Mouse (Mus musculus) embryonic facial prominence, embryonic 15.5 days (tissue): ENCODE results near the gene Mical3. TPM values are rescaled to one million over a fixed set of nuclear protein-coding genes. Genes with fewer than 3 reads are reported as not detected.

Experiments used
- ATAC-seq: fragments of 200-750 bp; cut with Nextera tagmentation; 2 replicates; pipeline ENCODE4 v1.8.0; 2017; ENCODE audit warnings: low read depth, moderate TSS enrichment; ENCODE audit not compliant: insufficient number of reproducible peaks, low FRiP score, low TSS enrichment
- H3K27ac ChIP-seq: fragments of 300-500 bp; sonication (generic); replicated peaks from 2 replicates; pipeline ENCODE4 v1.5.1; 2015; ENCODE audit warnings: mild to moderate bottlenecking, inconsistent platforms
- H3K27me3 ChIP-seq: fragments of 300-500 bp; sonication (generic); 2 replicates; pipeline ENCODE4 v1.6.1; 2015; ENCODE audit warnings: inconsistent platforms
- H3K36me3 ChIP-seq: fragments of 300-500 bp; sonication (generic); 2 replicates; pipeline ENCODE4 v1.6.1; 2015; ENCODE audit warnings: mild to moderate bottlenecking, inconsistent platforms
- H3K4me1 ChIP-seq: fragments of 300-500 bp; sonication (generic); 2 replicates; pipeline ENCODE4 v1.6.1; 2015; ENCODE audit warnings: inconsistent platforms
- H3K4me2 ChIP-seq: fragments of 300-500 bp; sonication (generic); replicated peaks from 2 replicates; pipeline ENCODE4 v1.6.1; 2015; ENCODE audit warnings: mild to moderate bottlenecking, inconsistent platforms
- H3K4me3 ChIP-seq: fragments of 300-500 bp; sonication (generic); replicated peaks from 2 replicates; pipeline ENCODE4 v1.5.1; 2015; ENCODE audit warnings: mild to moderate bottlenecking, inconsistent platforms
- H3K9ac ChIP-seq: fragments of 300-500 bp; sonication (generic); 2 replicates; pipeline ENCODE4 v1.6.1; 2015; ENCODE audit warnings: inconsistent platforms
- H3K9me3 ChIP-seq: fragments of 300-500 bp; sonication (generic); replicated peaks from 2 replicates; pipeline ENCODE4 v1.6.1; 2016; ENCODE audit warnings: inconsistent platforms
- WGBS: fragments of 180-500 bp; shearing (Covaris S2); methylation state at CpG from one replicate; pipeline ENCODE4 v1.1.7; 2015; 5-methylcytosine and 5-hydroxymethylcytosine counted together
- polyA plus RNA-seq: library from polyadenylated mRNA; unstranded; fragments of >200 nt; fragmentation: Nextera tagmentation; extraction: Ambion mirVana; gene quantifications from 2 replicates; pipeline ENCODE4 v1.2.1, GENCODE M21; 2015

The Mical3 gene
- 11.5 and 14.1 TPM in 2 replicates for polyA plus RNA-seq

DNA sequence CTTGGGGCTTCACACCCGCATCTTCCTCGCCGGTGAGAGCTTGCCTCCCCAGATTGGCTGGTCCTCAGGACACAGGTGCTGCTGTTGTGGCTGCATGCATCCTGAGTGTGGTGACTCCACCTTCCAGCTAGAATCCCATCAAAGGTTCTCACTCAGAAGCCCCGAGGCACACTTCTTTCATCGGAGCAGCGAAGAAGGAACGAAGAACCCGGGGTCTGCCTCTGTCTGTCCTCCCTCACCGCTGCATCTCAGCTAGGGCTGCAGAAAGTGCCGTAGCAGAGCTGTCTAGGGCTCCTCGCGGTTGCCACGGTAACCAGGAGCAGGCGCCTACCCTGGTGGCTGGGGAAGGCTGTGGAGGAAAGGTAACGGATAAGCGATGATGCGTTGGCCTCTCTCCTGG lies at the start of gene Mical3:
TSS of gene Mical3 (minus strand) at position 227 of the 400 bp plus-strand sequence.
- Histone ChIP-seq H3K27ac (peak within 1 kb of the TSS; percentile 51; the same call in 1 of the 2 replicates), H3K9me3 (no peaks in the 10 kb centered on the region), H3K9ac (peak within 1 kb of the TSS; percentile 18; the same call in 1 of the 2 replicates), H3K4me1 (peaks cover 17% of the 10 kb centered on the region), H3K4me3 (peak within 1 kb of the TSS; percentile 43), H3K27me3 (peaks cover 21% of the 10 kb centered on the region; the same call in 1 of the 2 replicates), H3K4me2 (peak within 1 kb of the TSS; percentile 72), H3K36me3 (no peaks in the 10 kb centered on the region)
- under 1% methylated on average over 17 of the region's 17 CpGs for WGBS
- ATAC-seq = peak; percentile 55; the same call in 1 of the 2 replicates

- Histone ChIP-seq H3K4me1 (peaks cover 24% of the 10 kb centered on the region), H3K27ac (no peak overlapping the region), H3K9me3 (no peaks in the 10 kb centered on the region), H3K36me3 (no peaks in the 10 kb centered on the region), H3K4me2 (no peak overlapping the region), H3K9ac (no peak overlapping the region), H3K4me3 (no peak overlapping the region), H3K27me3 (no peaks in the 10 kb centered on the region)
- WGBS = 58% methylated on average over 7 of the region's 7 CpGs
- no peak for ATAC-seq
Measured at GRCm38 (mm10) chr6:121179846-121180245, 49.0 kb upstream of the Mical3 start.

GRCm38 (mm10) chr6:121178700-121179358 lies 48.0 kb upstream of the Mical3 start:
- no peak overlapping the region for H3K4me2 ChIP-seq
- no peak overlapping the region for H3K9ac ChIP-seq
- H3K9me3 ChIP-seq = no peaks in the 10 kb centered on the region
- H3K36me3 ChIP-seq = no peaks in the 10 kb centered on the region
- H3K4me3 ChIP-seq = no peak overlapping the region
- no peak overlapping the region for H3K27ac ChIP-seq
- no peaks in the 10 kb centered on the region for H3K27me3 ChIP-seq
- peaks cover 16% of the 10 kb centered on the region; the same call in 1 of the 2 replicates for H3K4me1 ChIP-seq
- 56% methylated on average over 7 of the region's 7 CpGs for whole genome bisulfite sequencing
- ATAC-seq = no peak

GRCm38 (mm10) chr6:121177118-121177708 lies 46.4 kb upstream of the Mical3 start:
- H3K4me3 ChIP-seq = no peak overlapping the region
- H3K4me1 ChIP-seq = peaks cover 13% of the 10 kb centered on the region; the same call in 1 of the 2 replicates
- H3K36me3 ChIP-seq = no peaks in the 10 kb centered on the region
- no peak for ATAC-seq
- no peak overlapping the region for H3K9ac ChIP-seq
- H3K9me3 ChIP-seq = no peaks in the 10 kb centered on the region
- H3K4me2 ChIP-seq = no peak overlapping the region
- H3K27me3 ChIP-seq = no peaks in the 10 kb centered on the region
- no peak overlapping the region for H3K27ac ChIP-seq
- 69% methylated on average over 7 of the region's 7 CpGs for WGBS

DNA sequence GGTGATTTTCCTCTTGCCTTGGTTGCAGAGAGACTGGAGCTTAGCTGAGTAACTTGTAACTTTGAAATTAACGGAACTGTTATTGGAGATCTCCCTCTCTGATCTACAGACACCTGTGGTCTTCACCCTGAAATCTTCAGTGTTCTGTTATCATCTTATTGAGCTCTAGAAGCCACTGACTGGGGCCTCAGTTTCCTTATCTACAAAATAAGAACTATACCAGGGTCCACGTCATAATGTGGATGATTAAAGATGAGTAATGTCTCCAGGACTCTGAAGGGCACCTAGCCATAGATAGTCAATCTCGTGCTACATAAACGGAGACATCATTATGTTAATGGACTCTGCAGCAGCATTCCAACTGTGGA lies 45.9 kb upstream of the Mical3 start:
- Histone ChIP-seq H3K9me3 (no peaks in the 10 kb centered on the region), H3K4me3 (no peak overlapping the region), H3K4me1 (peaks cover 13% of the 10 kb centered on the region; the same call in 1 of the 2 replicates), H3K36me3 (no peaks in the 10 kb centered on the region), H3K4me2 (no peak overlapping the region), H3K9ac (no peak overlapping the region), H3K27me3 (no peaks in the 10 kb centered on the region), H3K27ac (peak overlapping the region; percentile 79)
- ATAC-seq = no peak
- WGBS = 75% methylated on average over 4 of the region's 4 CpGs

DNA sequence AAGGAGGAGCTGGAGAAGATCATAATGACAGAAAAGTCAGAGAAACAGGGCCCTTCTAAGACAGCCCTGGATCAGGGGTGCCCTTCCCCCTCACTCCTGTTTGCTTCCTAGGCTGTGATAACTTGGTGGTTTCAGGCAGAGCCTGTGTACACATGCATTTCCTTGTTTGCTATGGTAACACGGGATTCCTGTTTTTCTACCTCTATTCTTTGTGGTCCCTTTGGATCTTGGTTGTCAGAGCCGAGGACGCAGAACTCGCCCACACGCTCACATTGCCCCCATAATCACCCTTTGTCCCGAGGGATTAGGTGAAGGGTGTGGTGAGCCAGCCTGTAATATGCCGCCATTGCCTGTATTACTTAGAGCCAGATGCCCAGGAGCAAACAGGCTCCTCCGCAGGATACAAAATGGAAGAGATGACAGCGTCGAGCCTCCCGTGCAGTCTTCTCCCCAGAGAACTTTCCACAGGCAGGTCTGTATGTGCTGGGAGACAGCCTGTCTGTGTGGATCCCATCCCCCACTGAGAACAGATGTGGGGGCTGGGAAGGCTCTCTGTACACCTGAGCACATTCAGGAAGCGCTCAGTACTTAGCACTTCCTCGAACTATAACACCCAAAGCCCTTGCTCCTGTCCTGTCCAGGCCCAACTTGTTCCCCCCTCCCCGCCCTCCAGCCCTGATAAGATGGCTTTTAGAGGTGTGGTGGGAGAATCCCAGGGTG lies 45.4 kb upstream of the Mical3 start:
- H3K4me2 ChIP-seq = peak overlapping the region; percentile 15
- ATAC-seq = peak; percentile 52

GRCm38 (mm10) chr6:121174761-121175160 lies 44.0 kb upstream of the Mical3 start:
- 90% methylated on average over 6 of the region's 6 CpGs for WGBS

More for the DNA sequence above, 45.4 kb upstream of the Mical3 start:
- H3K27me3 ChIP-seq = no peaks in the 10 kb centered on the region
- peak overlapping the region; percentile 79 for H3K27ac ChIP-seq
- H3K4me3 ChIP-seq = no peak overlapping the region
- 27% methylated on average over 14 of the region's 14 CpGs for WGBS
- H3K9ac ChIP-seq = no peak overlapping the region
- H3K4me1 ChIP-seq = peaks cover 13% of the 10 kb centered on the region; the same call in 1 of the 2 replicates
- no peaks in the 10 kb centered on the region for H3K9me3 ChIP-seq
- no peaks in the 10 kb centered on the region for H3K36me3 ChIP-seq

GRCm38 (mm10) chr6:121173471-121173870 lies 42.7 kb upstream of the Mical3 start:
- no peaks in the 10 kb centered on the region for H3K27me3 ChIP-seq
- H3K4me2 ChIP-seq = no peak overlapping the region
- no peaks in the 10 kb centered on the region for H3K36me3 ChIP-seq
- no peak overlapping the region for H3K4me3 ChIP-seq
- no peak overlapping the region for H3K9ac ChIP-seq
- H3K4me1 ChIP-seq = peaks cover 13% of the 10 kb centered on the region; the same call in 1 of the 2 replicates
- no peak for ATAC-seq
- 64% methylated on average over 5 of the region's 5 CpGs for WGBS
- no peak overlapping the region for H3K27ac ChIP-seq
- no peaks in the 10 kb centered on the region for H3K9me3 ChIP-seq

More at GRCm38 (mm10) chr6:121174761-121175160, 44.0 kb upstream of the Mical3 start:
- Histone ChIP-seq H3K9ac (no peak overlapping the region), H3K27me3 (no peaks in the 10 kb centered on the region), H3K36me3 (no peaks in the 10 kb centered on the region), H3K4me2 (no peak overlapping the region), H3K4me3 (no peak overlapping the region), H3K27ac (no peak overlapping the region), H3K9me3 (no peaks in the 10 kb centered on the region), H3K4me1 (peaks cover 13% of the 10 kb centered on the region; the same call in 1 of the 2 replicates)
- ATAC-seq = no peak

DNA sequence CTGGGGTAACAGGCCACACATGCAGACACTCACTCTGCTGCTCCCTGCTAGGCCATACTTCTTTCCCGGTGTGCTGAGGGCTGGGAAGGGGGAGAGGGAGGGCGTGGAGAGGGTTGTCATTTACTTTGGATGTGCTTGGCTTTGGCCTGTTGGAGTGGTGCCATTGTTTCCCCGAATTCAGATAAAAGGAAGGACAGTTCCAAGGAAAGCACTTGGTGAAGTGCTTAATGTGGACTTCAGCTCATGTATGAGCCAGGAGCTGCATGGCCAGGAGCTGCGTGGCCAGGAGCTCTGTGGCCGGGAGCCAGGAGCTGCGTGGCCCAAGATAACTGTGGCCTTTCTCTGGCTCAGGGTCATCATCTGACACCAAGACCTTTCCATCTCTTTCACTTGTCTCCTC lies 40.3 kb upstream of the Mical3 start:
- Histone ChIP-seq H3K36me3 (no peaks in the 10 kb centered on the region), H3K4me1 (peaks cover 8% of the 10 kb centered on the region; the same call in 1 of the 2 replicates), H3K9me3 (no peaks in the 10 kb centered on the region), H3K27ac (no peak overlapping the region), H3K4me2 (no peak overlapping the region), H3K4me3 (no peak overlapping the region), H3K9ac (no peak overlapping the region), H3K27me3 (no peaks in the 10 kb centered on the region)
- 82% methylated on average over 6 of the region's 6 CpGs for WGBS
- ATAC-seq = no peak

DNA sequence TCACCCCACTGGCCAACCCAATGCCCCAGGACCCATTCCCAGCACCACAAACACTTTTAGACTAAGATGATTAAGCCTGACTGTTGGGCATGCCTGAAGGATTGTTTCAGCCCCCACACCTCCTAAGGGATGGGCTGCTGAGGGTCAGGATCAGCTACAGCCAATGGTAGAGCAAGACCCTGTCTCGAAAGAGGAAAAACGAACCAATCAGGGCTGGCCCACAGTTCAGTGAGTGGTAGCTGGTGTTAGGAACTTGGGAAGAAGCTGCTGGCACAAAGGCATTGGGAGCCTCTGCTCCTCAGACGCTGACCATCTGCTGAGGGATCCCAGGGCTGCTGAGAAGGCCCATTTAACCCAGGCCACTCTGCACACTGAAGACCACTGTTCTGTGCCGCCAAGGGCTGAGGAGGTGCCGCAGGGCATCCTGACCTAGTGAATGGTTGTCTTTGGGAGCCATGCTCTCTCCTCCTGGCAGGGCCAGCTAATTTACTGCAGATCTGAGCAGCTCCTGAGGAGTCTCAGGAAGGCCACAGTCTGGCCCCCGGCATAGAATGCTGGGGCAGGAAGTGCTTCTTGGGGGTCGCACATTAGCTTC lies 36.7 kb upstream of the Mical3 start:
- Histone ChIP-seq H3K4me2 (no peak overlapping the region), H3K27me3 (no peaks in the 10 kb centered on the region), H3K9me3 (no peaks in the 10 kb centered on the region), H3K36me3 (no peaks in the 10 kb centered on the region), H3K4me3 (no peak overlapping the region), H3K4me1 (no peaks in the 10 kb centered on the region; the same call in 1 of the 2 replicates), H3K9ac (no peak overlapping the region), H3K27ac (0 out of 2 replicates have a peak overlapping the region, but pooled peaks have one; percentile 22)
- WGBS = 43% methylated on average over 7 of the region's 7 CpGs
- ATAC-seq = no peak; the same call in 1 of the 2 replicates

GRCm38 (mm10) chr6:121166098-121166552 lies 35.3 kb upstream of the Mical3 start:
- no peaks in the 10 kb centered on the region for H3K36me3 ChIP-seq
- H3K9me3 ChIP-seq = no peaks in the 10 kb centered on the region
- H3K4me3 ChIP-seq = no peak overlapping the region
- H3K9ac ChIP-seq = no peak overlapping the region
- H3K27ac ChIP-seq = no peak overlapping the region
- H3K4me2 ChIP-seq = no peak overlapping the region
- WGBS = 52% methylated on average over 10 of the region's 10 CpGs
- H3K4me1 ChIP-seq = no peaks in the 10 kb centered on the region; the same call in 1 of the 2 replicates
- no peak for ATAC-seq
- H3K27me3 ChIP-seq = no peaks in the 10 kb centered on the region
